Mouse (Mus musculus): ENCODE measurements at regions not wholly inside any gene's neighbourhood (a gene's known extent, or its start where the extent isn't known, plus 50 kb on each side); places are given as distances from the start of the nearest gene placed in this dataset.

DNA sequence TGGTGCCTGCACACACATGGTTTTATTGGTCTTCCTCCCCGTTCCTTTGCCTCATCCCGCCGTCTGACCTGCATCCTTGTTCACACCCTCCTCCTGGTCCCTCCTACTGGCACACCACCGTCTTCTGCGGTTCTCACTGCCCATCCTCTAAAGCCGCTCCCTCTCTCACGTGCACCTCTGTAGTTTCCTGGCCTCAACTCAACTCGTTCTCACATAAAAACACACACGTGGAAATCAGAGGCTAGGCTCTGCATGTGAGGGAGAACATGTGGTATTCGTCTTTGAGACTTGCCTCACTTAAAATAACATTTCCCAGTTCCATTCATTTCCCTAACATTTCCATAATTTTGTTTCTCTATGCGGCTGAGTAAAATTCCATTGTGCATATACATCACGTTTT, 69.5 kb downstream of the Aldh8a1 start:
- 77% methylated on average over 12 of the region's 12 CpGs for WGBS
- Histone ChIP-seq H3K27ac (no peak overlapping the region), H3K9me3 (replicated peaks) (no peaks in the 10 kb centered on the region), H3K4me3 (no peak overlapping the region), H3K4me1 (peaks cover 14% of the 10 kb centered on the region), H3K36me3 (no peaks in the 10 kb centered on the region), H3K27me3 (ENCODE audit: low read depth, poor library complexity, severe bottlenecking) (no peaks in the 10 kb centered on the region)
- DNase-seq (ENCODE audit: low spot score): no peak

DNA sequence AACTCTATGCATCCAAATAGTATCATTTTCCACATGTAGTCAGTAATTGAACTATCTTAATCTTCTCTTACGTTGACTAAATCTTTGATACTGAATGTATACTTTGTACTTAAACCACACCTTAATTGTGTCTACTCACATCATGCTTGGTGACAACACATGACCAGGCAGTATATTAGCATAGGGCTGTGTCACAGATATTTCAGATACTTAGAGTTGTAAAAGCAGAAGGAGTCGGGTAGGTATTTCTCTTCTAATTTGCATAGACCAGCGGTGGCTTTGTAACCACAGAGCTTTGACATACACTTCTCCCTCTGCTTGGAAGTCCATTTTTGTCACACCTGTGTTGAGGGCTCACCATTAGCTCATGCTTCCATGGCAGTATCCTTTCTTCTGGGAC, 71.0 kb downstream of the Aldh8a1 start:
- DNase-seq (ENCODE audit: low spot score): no peak
- Histone ChIP-seq H3K4me3 (no peak overlapping the region), H3K36me3 (no peaks in the 10 kb centered on the region), H3K4me1 (peaks cover 12% of the 10 kb centered on the region), H3K27ac (no peak overlapping the region), H3K9me3 (replicated peaks) (no peaks in the 10 kb centered on the region), H3K27me3 (ENCODE audit: low read depth, poor library complexity, severe bottlenecking) (no peaks in the 10 kb centered on the region)
- 89% methylated on average over 3 of the region's 3 CpGs for WGBS

DNA sequence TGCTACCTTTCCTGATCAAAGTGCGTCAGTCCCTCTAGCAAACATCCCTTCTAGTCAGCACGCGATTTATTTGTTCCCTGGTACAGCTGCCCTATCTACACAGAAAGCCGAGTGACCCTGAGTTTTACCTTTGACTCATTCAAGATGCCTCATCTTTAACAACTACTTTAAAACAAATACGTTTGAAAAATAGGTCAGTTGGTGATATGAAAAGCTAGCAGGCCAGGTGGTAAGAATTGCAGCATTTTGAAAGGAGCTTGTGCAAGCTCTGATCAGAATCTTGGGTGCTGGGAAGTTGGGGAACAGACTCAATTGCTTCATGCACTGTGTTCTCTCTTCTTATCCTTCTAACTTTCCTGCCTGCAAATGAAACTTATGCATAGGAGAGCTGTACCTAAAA, 71.9 kb downstream of the Aldh8a1 start:
- Histone ChIP-seq H3K27me3 (ENCODE audit: low read depth, poor library complexity, severe bottlenecking) (no peaks in the 10 kb centered on the region), H3K4me3 (no peak overlapping the region), H3K9me3 (replicated peaks) (no peaks in the 10 kb centered on the region), H3K4me1 (peaks cover 4% of the 10 kb centered on the region), H3K27ac (no peak overlapping the region), H3K36me3 (no peaks in the 10 kb centered on the region)
- 75% methylated on average over 5 of the region's 5 CpGs for WGBS
- no peak for DNase-seq (ENCODE audit: low spot score)

DNA sequence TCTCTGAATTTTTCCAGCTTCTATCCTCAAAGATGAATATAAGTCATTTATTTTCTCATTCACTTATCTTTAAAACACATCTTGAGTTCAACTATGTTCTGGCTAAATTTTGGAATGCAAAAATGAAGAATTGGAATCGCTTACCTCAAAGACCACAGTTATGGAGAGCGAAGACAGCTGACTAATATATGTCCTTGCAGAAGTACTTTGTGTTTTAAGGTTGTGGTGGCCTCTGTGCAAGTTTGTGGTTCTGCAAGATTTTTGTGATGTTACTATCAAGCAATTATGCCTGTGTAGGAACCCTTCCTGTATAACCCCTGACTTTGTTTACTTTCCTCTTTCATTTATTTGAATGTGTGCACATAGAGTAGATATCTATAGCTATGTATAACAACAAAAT, 75.5 kb downstream of the Aldh8a1 start:
- Histone ChIP-seq H3K27me3 (ENCODE audit: low read depth, poor library complexity, severe bottlenecking) (no peaks in the 10 kb centered on the region), H3K4me3 (no peak overlapping the region), H3K4me1 (peaks cover 13% of the 10 kb centered on the region; the same call in 1 of the 2 replicates), H3K9me3 (replicated peaks) (no peaks in the 10 kb centered on the region), H3K36me3 (no peaks in the 10 kb centered on the region), H3K27ac (no peak overlapping the region)
- 93% methylated on average over 2 of the region's 2 CpGs for WGBS
- no peak for DNase-seq (ENCODE audit: low spot score)

DNA sequence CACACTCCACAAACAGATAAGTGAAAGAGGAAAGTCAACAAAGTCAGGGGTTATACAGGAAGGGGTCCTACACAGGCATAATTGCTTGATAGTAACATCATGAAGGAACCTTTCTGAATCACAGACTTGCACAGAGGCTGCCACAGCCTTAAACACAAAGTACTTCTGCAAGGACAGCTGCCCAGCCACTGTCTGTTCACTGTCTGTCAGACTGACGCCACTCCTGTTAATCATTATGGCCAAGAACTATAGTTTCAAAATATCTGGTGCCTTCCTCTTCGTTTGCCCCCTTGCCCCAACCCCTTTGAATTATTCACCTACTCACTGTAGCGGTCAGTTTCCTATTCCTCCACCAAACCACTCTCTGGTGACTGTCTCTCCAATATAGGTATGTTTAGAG, 76.4 kb downstream of the Aldh8a1 start:
- no peak for DNase-seq (ENCODE audit: low spot score)
- no peak overlapping the region for H3K4me3 ChIP-seq
- peaks cover 13% of the 10 kb centered on the region; the same call in 1 of the 2 replicates for H3K4me1 ChIP-seq
- no peaks in the 10 kb centered on the region for H3K36me3 ChIP-seq
- H3K9me3 ChIP-seq (replicated peaks): no peaks in the 10 kb centered on the region
- H3K27me3 ChIP-seq (ENCODE audit: low read depth, poor library complexity, severe bottlenecking): no peaks in the 10 kb centered on the region
- WGBS: 87% methylated on average over 3 of the region's 3 CpGs
- no peak overlapping the region for H3K27ac ChIP-seq

DNA sequence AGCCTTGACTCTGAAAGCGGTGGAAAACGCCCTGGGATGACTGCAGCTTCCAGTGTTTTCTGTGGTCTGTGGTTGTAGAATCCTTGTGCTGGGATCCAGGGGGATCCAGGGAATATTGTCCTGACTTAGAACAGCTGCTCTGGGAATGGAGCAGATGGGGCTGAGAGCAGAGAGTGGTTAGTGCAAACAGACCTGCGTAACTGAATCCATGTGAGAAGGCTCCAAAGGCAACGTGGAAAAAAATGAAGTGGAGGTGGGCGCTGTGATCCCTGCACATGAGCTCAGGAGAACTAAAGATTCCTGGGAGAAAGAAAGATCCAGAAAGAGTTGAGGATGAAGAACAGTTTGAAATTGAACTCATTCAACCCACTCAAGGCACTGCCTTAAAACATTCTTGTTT, 77.1 kb downstream of the Aldh8a1 start:
- H3K9me3 ChIP-seq (replicated peaks): no peaks in the 10 kb centered on the region
- no peak overlapping the region for H3K4me3 ChIP-seq
- peaks cover 13% of the 10 kb centered on the region; the same call in 1 of the 2 replicates for H3K4me1 ChIP-seq
- WGBS: 90% methylated on average over 5 of the region's 5 CpGs
- H3K27me3 ChIP-seq (ENCODE audit: low read depth, poor library complexity, severe bottlenecking): no peaks in the 10 kb centered on the region
- no peak for DNase-seq (ENCODE audit: low spot score)
- no peaks in the 10 kb centered on the region for H3K36me3 ChIP-seq
- H3K27ac ChIP-seq: no peak overlapping the region

DNA sequence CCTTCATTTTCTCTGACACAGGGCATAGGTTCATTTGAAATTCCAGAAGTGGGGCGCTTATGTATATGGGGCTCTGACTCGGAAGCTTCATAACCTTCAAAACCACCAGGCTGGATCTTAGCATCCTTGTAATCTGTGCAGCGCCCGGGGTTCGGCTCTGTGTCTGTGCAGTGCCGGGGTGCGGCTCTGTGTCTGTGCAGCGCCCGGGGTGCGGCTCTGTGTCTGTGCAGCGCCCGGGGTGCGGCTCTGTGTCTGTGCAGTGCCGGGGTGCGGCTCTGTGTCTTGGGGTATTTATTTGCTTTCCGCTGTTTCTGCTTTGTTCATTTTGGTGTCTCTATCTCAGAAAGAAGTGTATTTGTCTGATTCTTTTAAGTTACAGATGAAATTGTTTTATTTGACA, 77.7 kb downstream of the Aldh8a1 start:
- H3K27ac ChIP-seq: no peak overlapping the region
- no peak overlapping the region for H3K4me3 ChIP-seq
- H3K9me3 ChIP-seq (replicated peaks): no peaks in the 10 kb centered on the region
- 95% methylated on average over 16 of the region's 16 CpGs for WGBS
- no peaks in the 10 kb centered on the region for H3K36me3 ChIP-seq
- peaks cover 13% of the 10 kb centered on the region; the same call in 1 of the 2 replicates for H3K4me1 ChIP-seq
- DNase-seq (ENCODE audit: low spot score): no peak
- no peaks in the 10 kb centered on the region for H3K27me3 ChIP-seq (ENCODE audit: low read depth, poor library complexity, severe bottlenecking)

DNA sequence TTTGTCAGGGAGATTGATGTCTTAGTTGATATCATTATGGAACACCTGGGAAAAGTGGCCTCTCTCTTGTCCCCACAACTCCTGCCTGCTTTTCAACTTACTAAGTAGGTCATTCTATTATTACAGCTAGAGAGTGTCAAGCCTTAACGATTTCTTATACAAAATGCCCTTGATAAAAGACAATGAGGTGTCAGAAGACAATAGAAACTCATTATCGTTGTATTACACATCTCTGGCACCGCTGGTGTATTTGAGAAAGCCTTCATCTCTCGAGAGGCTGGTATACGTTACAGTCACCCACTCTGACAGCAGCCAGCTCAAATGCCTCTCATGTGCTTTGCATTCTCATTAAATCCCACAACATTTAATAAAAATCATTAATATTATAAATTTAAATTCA, 78.8 kb downstream of the Aldh8a1 start:
- no peaks in the 10 kb centered on the region for H3K36me3 ChIP-seq
- DNase-seq (ENCODE audit: low spot score): no peak

DNA sequence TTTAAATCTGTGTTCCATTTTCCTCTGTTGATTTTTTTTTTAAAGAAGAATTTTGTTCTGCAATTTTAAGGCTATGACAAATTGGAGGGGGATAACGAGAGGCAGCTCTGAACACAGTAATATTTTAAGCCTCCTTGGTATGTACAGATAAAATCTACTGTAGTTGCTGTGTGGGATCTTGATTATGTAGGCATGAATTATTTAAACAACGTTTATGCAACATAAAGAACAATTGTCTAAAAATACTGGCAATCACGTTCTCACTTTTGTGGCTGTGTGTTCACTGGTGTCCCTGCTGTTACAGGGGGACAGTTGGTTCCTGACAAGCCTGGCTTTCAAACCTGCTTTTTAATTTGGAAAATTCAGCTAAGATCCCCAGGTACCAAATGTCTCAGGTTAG, 79.3 kb downstream of the Aldh8a1 start:
- H3K27me3 ChIP-seq (ENCODE audit: low read depth, poor library complexity, severe bottlenecking): no peaks in the 10 kb centered on the region
- H3K4me1 ChIP-seq: peaks cover 13% of the 10 kb centered on the region; the same call in 1 of the 2 replicates
- no peak overlapping the region for H3K27ac ChIP-seq
- no peak for DNase-seq (ENCODE audit: low spot score)
- H3K36me3 ChIP-seq: no peaks in the 10 kb centered on the region
- no peak overlapping the region for H3K4me3 ChIP-seq
- WGBS: 74% methylated on average over 3 of the region's 3 CpGs
- H3K9me3 ChIP-seq (replicated peaks): no peaks in the 10 kb centered on the region

More for the DNA sequence above, 78.8 kb downstream of the Aldh8a1 start:
- Histone ChIP-seq H3K27ac (no peak overlapping the region), H3K4me3 (no peak overlapping the region), H3K9me3 (replicated peaks) (no peaks in the 10 kb centered on the region), H3K4me1 (peaks cover 13% of the 10 kb centered on the region; the same call in 1 of the 2 replicates), H3K27me3 (ENCODE audit: low read depth, poor library complexity, severe bottlenecking) (no peaks in the 10 kb centered on the region)
- WGBS: 68% methylated on average over 5 of the region's 5 CpGs

DNA sequence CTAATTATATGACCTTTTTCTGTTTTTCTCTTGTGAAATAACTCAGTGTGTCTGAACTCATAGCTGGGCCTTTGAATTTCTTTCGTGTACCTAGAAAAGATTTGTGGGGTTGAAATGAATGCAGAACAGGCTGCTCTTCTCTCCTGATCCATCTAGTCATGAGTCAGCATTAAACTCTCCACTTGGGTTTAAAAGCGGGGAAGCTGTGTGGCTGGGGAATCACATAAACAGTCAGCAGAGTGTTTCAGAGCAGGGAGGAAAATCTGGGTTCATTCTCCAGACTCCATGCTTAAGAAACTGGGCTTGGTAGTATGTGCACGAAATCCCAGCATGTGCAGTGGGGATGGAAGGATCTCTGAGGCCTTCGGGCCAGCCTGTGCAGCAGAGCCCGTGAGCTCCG, 79.9 kb downstream of the Aldh8a1 start:
- H3K27ac ChIP-seq: no peak overlapping the region
- H3K27me3 ChIP-seq (ENCODE audit: low read depth, poor library complexity, severe bottlenecking): no peaks in the 10 kb centered on the region
- H3K36me3 ChIP-seq: no peaks in the 10 kb centered on the region
- H3K9me3 ChIP-seq (replicated peaks): no peaks in the 10 kb centered on the region
- H3K4me1 ChIP-seq: peaks cover 13% of the 10 kb centered on the region; the same call in 1 of the 2 replicates
- no peak overlapping the region for H3K4me3 ChIP-seq
- DNase-seq (ENCODE audit: low spot score): no peak
- WGBS: 79% methylated on average over 6 of the region's 6 CpGs

DNA sequence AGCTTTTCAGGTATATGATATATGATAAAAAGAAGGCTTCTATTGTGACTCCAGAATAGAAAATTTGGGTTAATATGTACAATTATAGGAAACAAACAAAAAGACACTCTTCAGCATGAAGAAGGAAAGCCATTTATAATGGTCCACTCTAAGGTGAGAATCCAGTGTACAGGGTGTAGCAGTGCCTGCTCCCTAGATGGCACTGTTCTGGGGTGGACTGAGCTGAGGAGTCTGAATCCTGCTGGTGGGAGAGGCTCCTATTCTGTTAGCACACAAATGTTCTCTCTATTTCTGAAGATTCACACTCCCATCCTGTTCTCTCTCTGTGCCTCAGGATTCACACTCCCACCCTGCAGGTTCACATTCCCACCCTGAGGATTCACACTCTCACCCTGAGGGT, 81.5 kb downstream of the Aldh8a1 start:
- no peaks in the 10 kb centered on the region for H3K27me3 ChIP-seq (ENCODE audit: low read depth, poor library complexity, severe bottlenecking)
- no peaks in the 10 kb centered on the region for H3K9me3 ChIP-seq (replicated peaks)
- H3K36me3 ChIP-seq: no peaks in the 10 kb centered on the region
- no peak for DNase-seq (ENCODE audit: low spot score)
- no peak overlapping the region for H3K27ac ChIP-seq
- H3K4me1 ChIP-seq: peaks cover 13% of the 10 kb centered on the region; the same call in 1 of the 2 replicates
- H3K4me3 ChIP-seq: no peak overlapping the region

DNA sequence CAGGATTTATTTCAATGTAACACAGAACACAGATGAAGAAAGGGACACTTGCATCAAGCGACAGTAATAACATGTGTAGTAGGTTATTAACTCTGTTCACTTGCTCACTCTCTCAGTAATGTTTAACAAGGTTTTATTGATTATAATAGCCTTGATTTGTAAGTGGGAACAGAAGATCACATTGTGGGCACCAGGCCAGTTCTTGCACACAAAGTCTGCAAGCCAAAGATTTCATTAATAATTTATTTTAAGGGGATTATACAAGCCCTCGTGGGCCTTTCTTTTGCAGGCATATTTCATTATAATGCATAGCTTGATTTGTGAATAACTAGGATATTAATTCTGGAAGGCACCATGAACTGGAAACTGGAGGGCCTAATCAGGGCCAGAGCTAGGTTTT, 83.0 kb downstream of the Aldh8a1 start:
- Histone ChIP-seq H3K4me3 (no peak overlapping the region), H3K4me1 (peaks cover 9% of the 10 kb centered on the region; the same call in 1 of the 2 replicates), H3K27me3 (ENCODE audit: low read depth, poor library complexity, severe bottlenecking) (no peaks in the 10 kb centered on the region), H3K9me3 (replicated peaks) (no peaks in the 10 kb centered on the region), H3K36me3 (no peaks in the 10 kb centered on the region), H3K27ac (no peak overlapping the region)
- DNase-seq (ENCODE audit: low spot score): no peak
- 90% methylated on average over 2 of the region's 2 CpGs for WGBS

DNA sequence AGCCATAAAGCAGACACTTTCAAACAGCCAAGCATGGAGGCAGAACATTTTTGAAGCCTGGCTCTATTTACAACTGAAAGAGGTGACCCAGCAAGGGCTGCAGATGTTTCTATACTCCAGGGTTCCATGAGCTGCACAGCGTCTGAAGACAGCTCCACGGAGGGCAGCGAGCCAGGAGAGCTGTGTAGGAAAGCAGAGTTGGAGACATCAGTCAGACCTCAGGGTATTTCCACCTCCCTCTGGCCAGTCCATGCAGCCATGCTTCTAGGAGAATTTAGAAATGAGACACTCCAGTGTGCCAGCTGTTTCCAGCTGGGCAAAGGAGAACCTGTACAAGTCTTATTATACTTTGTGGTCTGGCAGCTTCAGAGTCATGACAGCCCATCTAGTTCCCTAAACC, 85.8 kb downstream of the Aldh8a1 start:
- no peak for DNase-seq (ENCODE audit: low spot score)
- peaks cover 14% of the 10 kb centered on the region for H3K4me1 ChIP-seq
- H3K36me3 ChIP-seq: no peaks in the 10 kb centered on the region
- no peaks in the 10 kb centered on the region for H3K9me3 ChIP-seq (replicated peaks)
- H3K4me3 ChIP-seq: no peak overlapping the region
- H3K27ac ChIP-seq: no peak overlapping the region
- no peaks in the 10 kb centered on the region for H3K27me3 ChIP-seq (ENCODE audit: low read depth, poor library complexity, severe bottlenecking)
- WGBS: 77% methylated on average over 3 of the region's 3 CpGs

DNA sequence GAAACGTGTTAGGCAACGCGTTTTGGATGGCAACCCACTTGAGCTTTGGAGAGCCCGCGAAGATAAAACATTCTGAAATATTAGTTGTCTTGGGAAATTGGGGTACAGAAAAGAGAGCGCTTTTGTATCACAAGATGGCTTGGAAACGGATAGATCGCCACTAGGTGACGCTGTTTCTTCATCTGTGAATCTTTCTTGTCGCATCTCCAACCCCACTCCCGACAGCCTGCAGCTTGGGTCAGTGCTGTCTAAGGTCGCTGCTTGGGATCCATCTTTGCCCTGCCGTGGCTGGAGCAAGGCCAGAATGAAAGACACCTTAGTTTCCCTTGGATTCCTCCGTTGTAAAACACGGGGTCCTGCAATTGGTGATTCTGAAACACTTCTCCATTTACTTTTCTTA, 88.3 kb downstream of the Aldh8a1 start:
- no peaks in the 10 kb centered on the region for H3K9me3 ChIP-seq (replicated peaks)
- DNase-seq (ENCODE audit: low spot score): peak; percentile 86
- H3K4me3 ChIP-seq: no peak overlapping the region
- peaks cover 22% of the 10 kb centered on the region for H3K4me1 ChIP-seq
- H3K27ac ChIP-seq: no peak overlapping the region
- 5% methylated on average over 15 of the region's 15 CpGs for WGBS
- H3K27me3 ChIP-seq (ENCODE audit: low read depth, poor library complexity, severe bottlenecking): no peaks in the 10 kb centered on the region
- no peaks in the 10 kb centered on the region for H3K36me3 ChIP-seq

Measured in limb, embryonic 10.5 days (tissue).